Mouse (Mus musculus) cortical plate, adult 2 months (tissue): ENCODE measurements at regions not wholly inside any gene's neighbourhood (a gene's known extent, or its start where the extent isn't known, plus 50 kb on each side); places are given as distances from the start of the nearest gene placed in this dataset.

Experiments used
- H3K27ac ChIP-seq: fragments of 200-500 bp; 2 replicates; pipeline ENCODE4 v1.5.1; 2012; ENCODE audit warnings: low read length, control low read depth, inconsistent platforms; ENCODE audit not compliant: insufficient read depth
- H3K4me1 ChIP-seq: fragments of 200-500 bp; 2 replicates; pipeline ENCODE4 v1.6.1; 2011; ENCODE audit warnings: low read length; ENCODE audit not compliant: control insufficient read depth, insufficient read depth
- H3K4me3 ChIP-seq: fragments of 200-500 bp; 2 replicates; pipeline ENCODE4 v1.5.1; 2011; ENCODE audit warnings: mild to moderate bottlenecking, low read length, control low read depth; ENCODE audit not compliant: insufficient read depth
- CTCF ChIP-seq: fragments of 200-500 bp; IDR thresholded peaks from 2 replicates; pipeline ENCODE4 v1.5.1; 2011; ENCODE audit warnings: mild to moderate bottlenecking, control low read depth, low read length; ENCODE audit not compliant: insufficient read depth; ENCODE audit errors: extremely low read depth
- POLR2A ChIP-seq: fragments of 200-500 bp; IDR thresholded peaks from 2 replicates; pipeline ENCODE4 v1.6.1; 2011; ENCODE audit warnings: mild to moderate bottlenecking, low read length, control low read depth; ENCODE audit not compliant: insufficient read depth; ENCODE audit errors: extremely low read depth

GRCm38 (mm10) chr13:102273818-102274217 lies 419.5 kb upstream of the Cd180 start:
- no peak for TF ChIP-seq POLR2A
- TF ChIP-seq CTCF, result no peak
- Histone ChIP-seq H3K4me1 (no peaks in the 10 kb centered on the region), H3K4me3 (no peak overlapping the region), H3K27ac (no peak overlapping the region)

DNA sequence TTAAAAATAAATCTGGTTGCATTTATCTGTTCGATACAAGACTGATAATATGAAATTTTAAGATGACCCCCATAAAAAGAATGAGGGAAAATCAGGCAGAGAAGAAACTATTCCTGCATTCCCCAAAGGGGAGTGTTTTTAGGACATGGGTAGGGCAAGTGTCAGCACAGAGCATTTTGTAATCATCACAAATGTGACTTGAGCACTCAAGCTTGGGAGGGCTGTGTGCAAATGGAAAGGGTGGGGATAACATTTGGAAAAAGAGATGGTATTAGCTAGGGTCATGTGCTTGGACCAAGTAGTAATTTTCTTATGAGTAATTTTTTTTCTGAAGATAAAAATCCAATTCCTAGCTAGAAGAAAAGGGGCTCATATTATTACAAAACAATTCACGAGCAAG lies 418.1 kb upstream of the Cd180 start:
- no peak overlapping the region for H3K27ac ChIP-seq
- no peaks in the 10 kb centered on the region for H3K4me1 ChIP-seq
- H3K4me3 ChIP-seq, result no peak overlapping the region
- TF ChIP-seq POLR2A (no peak), CTCF (no peak)

- Histone ChIP-seq H3K4me1 (no peaks in the 10 kb centered on the region), H3K27ac (no peak overlapping the region), H3K4me3 (no peak overlapping the region)
- TF ChIP-seq CTCF (no peak), POLR2A (no peak)
These were observed 416.5 kb upstream of the Cd180 start for GRCm38 (mm10) chr13:102276885-102277284.

DNA sequence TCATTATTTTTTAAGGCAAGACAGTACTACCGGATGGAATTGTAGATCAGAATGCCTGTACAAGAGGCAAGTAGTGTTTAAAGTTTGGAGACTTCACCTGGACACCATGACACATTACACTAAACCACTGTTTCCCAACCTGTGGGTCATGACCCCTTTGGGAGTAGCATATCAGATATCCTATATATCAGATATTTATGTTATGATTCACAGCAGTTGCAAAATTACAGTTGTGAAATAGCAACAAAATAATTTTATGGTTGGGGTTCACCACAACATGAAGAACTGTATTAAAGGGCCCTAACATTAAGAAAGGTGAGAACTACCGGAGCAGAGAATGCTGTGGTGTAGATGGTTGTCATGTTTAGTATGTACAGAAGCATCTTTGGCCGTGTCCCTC lies 413.2 kb upstream of the Cd180 start:
- Histone ChIP-seq H3K27ac (no peak overlapping the region), H3K4me3 (no peak overlapping the region), H3K4me1 (no peaks in the 10 kb centered on the region)
- no peak for TF ChIP-seq CTCF
- TF ChIP-seq POLR2A, result no peak

- TF ChIP-seq CTCF (no peak), POLR2A (no peak)
- H3K27ac ChIP-seq, result no peak overlapping the region
- no peak overlapping the region for H3K4me3 ChIP-seq
- H3K4me1 ChIP-seq, result no peaks in the 10 kb centered on the region
These were observed 398.9 kb upstream of the Cd180 start for GRCm38 (mm10) chr13:102294451-102294850.

- Histone ChIP-seq H3K27ac (no peak overlapping the region), H3K4me1 (no peaks in the 10 kb centered on the region), H3K4me3 (no peak overlapping the region)
- TF ChIP-seq CTCF (no peak), POLR2A (no peak)
These were observed 398.3 kb upstream of the Cd180 start for GRCm38 (mm10) chr13:102295079-102295478.

DNA sequence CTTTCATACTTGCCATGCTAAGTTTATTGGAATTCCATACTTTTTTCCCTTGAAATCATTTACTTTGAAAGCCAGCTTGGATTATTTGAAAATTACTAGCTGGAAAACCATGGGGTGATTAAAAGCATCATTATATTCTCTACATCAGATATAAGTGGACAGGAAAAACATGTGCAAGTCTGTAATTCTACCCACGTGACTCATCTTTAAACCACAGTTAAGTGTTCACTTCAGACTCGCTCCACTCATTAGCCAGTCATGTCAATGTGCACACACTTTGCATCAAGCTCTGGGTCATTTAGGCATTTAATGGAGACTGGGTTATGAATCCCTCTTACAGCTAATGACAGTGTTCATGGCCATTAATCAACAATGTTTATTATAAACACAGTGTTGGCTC lies 385.4 kb upstream of the Cd180 start:
- TF ChIP-seq CTCF (no peak), POLR2A (no peak)
- no peak overlapping the region for H3K27ac ChIP-seq
- no peaks in the 10 kb centered on the region for H3K4me1 ChIP-seq
- no peak overlapping the region for H3K4me3 ChIP-seq

DNA sequence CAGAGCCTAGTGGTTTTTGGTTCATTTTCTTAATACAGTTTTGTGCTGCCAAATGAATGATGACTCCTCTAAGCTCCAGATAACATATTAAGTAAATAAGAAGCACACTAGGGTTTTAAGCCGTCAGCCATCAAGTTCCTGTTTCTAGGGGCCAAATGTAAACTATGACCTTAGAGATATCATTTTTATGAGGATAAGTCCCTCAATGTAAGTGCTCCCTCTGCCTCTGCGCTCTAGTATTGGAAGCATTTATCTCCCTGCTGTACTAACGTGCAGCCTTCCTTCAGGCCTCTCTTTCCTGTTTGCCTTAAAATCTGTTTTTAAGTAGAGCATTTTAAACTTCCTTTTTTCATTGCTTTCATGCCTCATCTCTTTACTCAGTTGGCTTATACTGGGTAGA lies 381.3 kb upstream of the Cd180 start:
- H3K27ac ChIP-seq, result no peak overlapping the region
- no peak overlapping the region for H3K4me3 ChIP-seq
- TF ChIP-seq CTCF, result no peak
- TF ChIP-seq POLR2A, result no peak
- H3K4me1 ChIP-seq, result no peaks in the 10 kb centered on the region

GRCm38 (mm10) chr13:102315921-102316692 lies 377.3 kb upstream of the Cd180 start:
- Histone ChIP-seq H3K27ac (no peak overlapping the region), H3K4me1 (no peaks in the 10 kb centered on the region), H3K4me3 (no peak overlapping the region)
- TF ChIP-seq POLR2A, result no peak
- TF ChIP-seq CTCF, result no peak

DNA sequence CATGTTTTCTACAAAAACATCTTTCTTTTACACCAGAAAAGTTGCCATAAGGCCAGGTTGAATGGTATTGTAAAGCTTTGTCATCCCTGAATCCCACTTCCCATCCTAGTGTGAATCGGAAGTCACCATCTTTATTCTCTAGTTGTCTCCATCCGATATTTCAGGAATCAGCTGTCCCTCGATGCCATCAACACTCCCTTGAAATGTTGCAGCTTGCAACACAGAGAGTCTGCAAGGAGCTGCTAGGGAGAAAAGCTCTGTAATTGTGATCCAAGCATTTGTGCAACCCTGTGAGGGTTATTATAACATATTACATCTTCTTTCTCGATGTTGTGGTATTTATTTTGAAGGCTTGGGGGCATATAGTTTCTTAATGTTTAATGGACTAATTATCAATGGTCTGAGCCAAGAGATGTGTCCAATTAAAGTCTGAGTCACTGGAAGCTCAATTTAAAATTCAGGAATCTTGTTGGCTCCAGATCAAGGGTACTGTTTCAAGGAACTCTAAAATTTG lies 374.4 kb upstream of the Cd180 start:
- no peak for TF ChIP-seq CTCF
- no peak for TF ChIP-seq POLR2A
- no peak overlapping the region for H3K4me3 ChIP-seq

More for the DNA sequence above, 374.4 kb upstream of the Cd180 start:
- Histone ChIP-seq H3K27ac (no peak overlapping the region), H3K4me1 (peaks cover 2% of the 10 kb centered on the region; the same call in 1 of the 2 replicates)
